Mouse (Mus musculus) liver, embryonic 14.5 days (tissue): Measurements from ENCODE around the gene Atp6v1c2.

Experiments used
- CTCF ChIP-seq: IDR thresholded peaks from 2 replicates; pipeline ENCODE4 v1.5.1; 2016; ENCODE audit warnings: antibody characterized with exemption, low read depth, control low read depth
- EP300 ChIP-seq: IDR thresholded peaks from 2 replicates; pipeline ENCODE4 v1.6.1; 2016; ENCODE audit warnings: antibody characterized with exemption, low read depth

DNA sequence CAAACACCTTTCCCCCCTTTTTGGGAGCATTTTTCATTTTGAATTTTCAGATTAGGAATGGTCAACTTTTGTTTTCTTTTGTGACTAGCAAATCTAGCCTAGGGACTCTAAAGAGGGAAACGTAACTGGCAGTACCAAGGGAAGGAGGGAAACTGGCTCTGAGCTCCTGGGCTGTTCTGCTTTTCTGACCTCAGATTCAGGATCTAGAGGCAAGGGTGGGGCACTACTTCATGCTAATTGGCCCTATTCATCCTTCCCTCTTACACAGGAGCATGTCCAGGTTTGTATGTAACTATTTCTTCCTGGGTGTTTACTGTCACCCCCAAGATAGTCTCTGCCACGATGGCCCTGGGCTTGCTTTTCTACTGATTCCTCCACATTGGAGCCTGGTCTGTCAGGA lies 32.3 kb downstream of the Atp6v1c2 start:
- TF ChIP-seq CTCF (no peak), EP300 (no peak)
